Comparison of ENCODE assay signal across 11 mouse cellular contexts in the genomic region with DNA sequence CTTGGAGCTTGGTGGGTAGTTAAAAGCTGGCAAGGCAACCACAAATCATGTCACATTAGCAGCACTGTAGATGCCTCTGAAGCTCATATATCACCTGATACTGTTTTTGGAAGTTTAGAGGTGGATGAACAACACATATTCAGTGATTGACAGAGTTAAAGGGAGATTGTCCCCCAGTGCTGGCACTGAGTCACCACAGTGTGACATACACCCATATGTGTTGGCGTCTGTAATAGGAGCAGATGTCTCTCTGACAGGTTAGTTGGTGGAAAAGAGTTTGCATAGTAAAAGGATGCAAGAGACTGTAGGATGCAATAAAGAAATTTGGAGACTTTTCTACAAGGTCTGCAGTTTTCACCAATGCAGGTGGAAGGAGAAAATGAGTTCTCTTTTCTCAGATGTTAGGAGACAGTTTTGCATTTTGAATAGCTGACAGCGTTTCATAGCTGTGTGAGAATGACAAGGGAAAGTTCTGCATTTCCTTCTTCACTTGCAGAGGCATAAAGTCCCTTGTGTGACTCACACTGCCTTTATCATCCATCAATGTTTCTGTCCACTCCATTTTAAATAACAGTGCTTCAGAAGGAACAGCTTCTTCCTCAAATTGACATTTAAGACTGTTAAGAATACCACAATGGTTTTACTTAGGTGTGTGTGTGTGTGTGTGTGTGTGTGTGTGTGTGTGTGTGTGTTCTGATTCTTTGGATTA.
DNase-seq lines count a peak whose midpoint lies in the region; ATAC-seq and TF ChIP-seq lines count a peak whose summit lies in the region.
"Had no signal": no experiment of that assay in that cellular context is flagged by ENCODE, and none has a peak within 500 bp of the region (broad histone marks: within the 10 kb centered on the region; RNA-seq: fewer than 3 reads in every experiment).

No protein-coding gene starts in this region.

- no peaks in the 10 kb centered on the region for H3K36me3 ChIP-seq in liver, embryonic 11.5 days (ENCODE audit: control insufficient read depth, insufficient read depth, low read length)
- H3K36me3 ChIP-seq: embryonic facial prominence, embryonic 12.5 days; liver, embryonic 15.5 days had no signal

- peak overlapping the region; percentile 65; the same call in 1 of the 2 replicates for H3K27ac ChIP-seq in left cerebral cortex, adult 2 months
- H3K27ac ChIP-seq in liver, embryonic 11.5 days (ENCODE audit: low read depth, low read length) = no peak overlapping the region
- H3K27ac ChIP-seq: embryonic facial prominence, embryonic 12.5 days; liver, embryonic 15.5 days had no signal

- peak; percentile 81 for DNase-seq in right cerebral cortex, adult 18-20 months
- DNase-seq in right cerebral cortex, postnatal 4 days = no peak
- DNase-seq in frontal cortex, adult 2 months (ENCODE audit: extremely low spot score in 1 of 2, low spot score in 1 of 2) = peak; percentile 63 to 73
- DNase-seq in left cerebral cortex, adult 2 months (ENCODE audit: extremely low spot score in 1 of 2, low spot score in 2 of 2) = peak; percentile 22 to 50
- no peak for DNase-seq in liver, embryonic 11.5 days (ENCODE audit: low spot score)
- DNase-seq in heart, adult 9 months (ENCODE audit: low spot score in 2 of 2) = no peak
- DNase-seq in gastrocnemius, postnatal 10 days = no peak
- DNase-seq: kidney, postnatal 14 days had no signal

- no peaks in the 10 kb centered on the region for H3K4me1 ChIP-seq in liver, embryonic 11.5 days (replicated peaks; ENCODE audit: control insufficient read depth, insufficient read depth, low read length)
- H3K4me1 ChIP-seq: embryonic facial prominence, embryonic 12.5 days; liver, embryonic 15.5 days; megakaryocyte, embryonic 14.5 days had no signal

- no peak for ATAC-seq in liver, embryonic 11.5 days (replicated peaks; ENCODE audit: low FRiP score)

- intact Hi-C loops in left cerebral cortex, adult 2 months (cut with DNase I) = no loop called here

- H3K4me3 ChIP-seq in left cerebral cortex, adult 2 months = no peak overlapping the region
- no peak overlapping the region for H3K4me3 ChIP-seq in liver, embryonic 11.5 days (ENCODE audit: low read depth, low read length)
- H3K4me3 ChIP-seq: embryonic facial prominence, embryonic 12.5 days; liver, embryonic 15.5 days; megakaryocyte, embryonic 14.5 days had no signal

- no peak overlapping the region for H3K9ac ChIP-seq in liver, embryonic 11.5 days (ENCODE audit: low read depth, low read length)
- H3K9ac ChIP-seq: embryonic facial prominence, embryonic 12.5 days; liver, embryonic 15.5 days had no signal

- H3K27me3 ChIP-seq in liver, embryonic 11.5 days (replicated peaks; ENCODE audit: control insufficient read depth, insufficient read depth, low read length) = no peaks in the 10 kb centered on the region
- H3K27me3 ChIP-seq: embryonic facial prominence, embryonic 12.5 days; liver, embryonic 15.5 days; megakaryocyte, embryonic 14.5 days had no signal

- TF ChIP-seq CTCF in left cerebral cortex, adult 2 months (IDR thresholded peaks at IDR 0.05) = no peak

- H3K4me2 ChIP-seq in liver, embryonic 11.5 days = no peak overlapping the region
- H3K4me2 ChIP-seq: embryonic facial prominence, embryonic 12.5 days; liver, embryonic 15.5 days had no signal

- no peaks in the 10 kb centered on the region for H3K9me3 ChIP-seq in liver, embryonic 11.5 days (ENCODE audit: control insufficient read depth, low read length)
- H3K9me3 ChIP-seq: embryonic facial prominence, embryonic 12.5 days; liver, embryonic 15.5 days; megakaryocyte, embryonic 14.5 days had no signal

- WGBS in liver, embryonic 11.5 days = 58% methylated on average over 2 of the region's 2 CpGs

Comparison
In these comparisons a context has a peak if more than half of its experiments do, and no peak if none do; other contexts are left out.
1. DNase-seq: peak in right cerebral cortex, adult 18-20 months (single experiment), frontal cortex, adult 2 months (2 of 2) and left cerebral cortex, adult 2 months (2 of 2); none in right cerebral cortex, postnatal 4 days (single experiment), liver, embryonic 11.5 days (single experiment), heart, adult 9 months (0 of 2) and gastrocnemius, postnatal 10 days (single experiment).